Mouse (Mus musculus) R1 (cell line): Measurements from ENCODE around the gene Rnasel.
"Not testable (repeated sequence)": the region's sequence is repeated elsewhere in the genome, so short reads cannot be mapped to it uniquely, and the experiment has no call there.

ENCODE experiments used
- DNase-seq: peaks from one replicate; pipeline ENCODE4 v3.0.0-alpha.2; 2018; ENCODE audit warnings: low read depth, low spot score

Rnasel gene

DNA sequence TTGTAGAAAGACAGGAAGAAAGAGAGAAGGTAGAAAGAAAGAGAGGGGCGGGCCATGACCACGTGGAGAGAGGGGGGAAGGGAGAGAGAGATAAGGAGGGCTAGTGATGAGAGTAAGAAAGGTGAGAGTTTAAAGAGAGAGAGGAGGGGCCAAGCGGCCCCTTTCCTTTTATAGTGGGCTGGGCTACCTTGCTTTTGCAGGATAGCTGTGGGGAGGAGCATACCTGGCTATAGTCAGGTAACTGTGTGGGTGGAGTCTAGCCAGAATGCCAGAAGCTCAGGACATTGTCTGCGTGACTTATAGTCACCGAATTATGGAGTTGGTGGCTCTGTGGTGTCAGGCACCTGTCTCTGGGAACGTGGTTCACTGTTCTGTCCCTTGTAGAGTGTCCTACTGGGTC lies 20.3 kb downstream of the Rnasel start:
- not testable (repeated sequence) for DNase-seq

DNA sequence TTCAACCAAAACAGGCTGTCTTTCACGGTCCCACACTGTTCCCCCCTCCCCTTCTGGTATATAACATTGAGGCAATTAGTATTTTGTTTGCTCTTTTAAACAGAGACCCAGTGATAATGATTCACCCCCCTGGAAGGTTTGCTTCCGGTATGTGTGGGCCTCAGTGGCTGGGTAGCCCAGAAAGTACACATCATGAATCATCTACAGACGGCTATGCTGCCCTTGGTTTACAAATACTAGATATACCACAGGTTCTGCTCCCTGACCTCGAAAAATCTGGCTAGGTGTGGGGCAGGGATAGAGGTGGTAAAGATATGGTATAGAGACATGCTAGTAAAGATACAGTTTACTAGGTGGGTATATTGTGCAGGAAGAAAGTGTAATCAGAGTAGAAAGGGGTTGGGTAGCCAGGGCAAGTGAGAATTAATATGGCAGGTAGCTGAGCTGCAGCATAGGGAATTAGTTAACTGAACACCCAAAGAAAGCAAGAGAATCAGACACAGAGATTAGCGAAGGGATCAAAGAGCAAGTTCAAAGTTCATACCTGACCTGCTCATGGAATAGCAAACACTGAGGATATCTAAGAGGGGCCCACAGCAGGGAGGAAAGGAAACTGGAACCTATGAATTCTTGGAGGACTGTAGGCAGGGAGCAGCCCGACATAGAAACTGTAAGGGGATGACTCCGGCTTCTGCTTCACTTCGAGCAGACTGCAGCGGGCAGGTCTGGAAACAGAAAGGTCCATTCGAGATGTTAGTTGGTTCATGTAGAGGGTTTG lies 21.0 kb downstream of the Rnasel start:
- no peak for DNase-seq

DNA sequence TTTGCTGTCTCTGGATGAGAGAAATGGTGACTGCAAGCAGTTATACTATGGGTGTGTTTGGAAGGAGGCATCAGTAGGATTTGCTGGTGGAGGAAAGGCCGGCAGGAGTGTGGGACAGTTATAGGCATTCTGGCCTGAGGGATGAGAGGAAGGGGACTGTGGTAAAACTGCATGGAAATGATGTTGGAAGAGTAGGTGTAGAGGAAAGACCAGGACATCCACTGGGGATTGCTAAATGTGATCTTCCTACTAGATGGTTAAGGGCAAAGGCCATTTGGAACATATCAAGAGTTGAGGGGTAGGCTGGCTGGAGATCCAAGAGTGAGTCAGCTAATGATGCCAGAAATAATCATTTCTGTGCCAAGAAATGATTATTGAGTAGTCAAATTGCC lies 21.5 kb downstream of the Rnasel start:
- no peak for DNase-seq

DNA sequence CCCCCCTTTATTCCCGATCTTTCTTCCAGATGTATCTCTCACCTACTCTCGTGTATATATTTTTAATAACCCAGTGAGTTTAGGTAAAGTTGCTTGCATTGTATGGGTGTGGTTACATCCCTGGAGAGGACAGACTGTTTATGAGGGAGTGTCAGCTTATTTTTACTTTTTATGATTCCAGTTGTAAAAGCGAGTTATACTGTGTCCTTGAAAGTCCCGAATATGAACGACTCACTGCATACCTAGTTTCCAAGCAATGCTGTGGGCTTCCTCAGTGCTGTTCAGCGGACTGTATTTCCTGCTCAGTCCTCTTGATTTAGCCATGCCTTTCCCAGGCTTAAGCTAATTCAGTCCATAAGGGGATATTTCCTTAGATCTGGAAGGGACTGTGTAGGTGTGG lies 25.9 kb downstream of the Rnasel start:
- no peak for DNase-seq

DNA sequence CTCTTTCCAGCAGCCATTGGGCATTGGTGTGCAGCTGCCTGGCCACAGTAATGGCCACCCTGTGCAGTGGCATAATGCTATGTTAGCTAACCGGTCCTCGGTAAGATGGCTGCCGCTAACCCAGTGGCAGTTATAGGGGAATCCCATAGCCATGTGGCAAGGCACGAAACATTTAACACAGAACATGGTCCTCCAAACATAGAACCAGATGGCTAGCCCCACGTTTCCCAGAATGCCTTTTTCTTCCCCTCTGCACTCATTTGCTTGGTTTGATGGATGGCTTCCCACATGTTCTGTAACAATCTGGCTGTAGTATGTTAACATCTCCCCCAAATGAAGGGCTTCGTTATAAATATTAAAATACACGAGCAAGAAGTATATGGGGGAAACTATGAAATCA lies 27.0 kb downstream of the Rnasel start:
- no peak for DNase-seq

DNA sequence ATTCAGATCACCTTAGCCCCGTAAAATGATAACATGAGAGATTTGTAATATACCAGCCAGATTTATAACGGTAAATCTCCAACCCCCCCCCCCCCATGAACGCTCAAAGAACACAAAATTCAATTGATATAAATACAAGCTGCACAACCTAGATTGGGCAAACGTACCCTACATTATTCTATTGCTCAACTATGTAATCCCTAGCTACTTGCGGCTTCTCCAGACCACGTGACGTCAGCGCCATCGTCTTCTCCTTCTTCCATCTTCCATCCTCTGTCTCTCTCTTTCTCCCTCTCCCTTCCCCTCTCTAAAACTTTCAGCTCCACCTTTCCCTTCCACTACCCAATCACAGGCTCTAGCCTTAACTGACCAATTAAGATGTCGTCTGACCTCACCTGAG lies 29.0 kb downstream of the Rnasel start:
- no peak for DNase-seq

DNA sequence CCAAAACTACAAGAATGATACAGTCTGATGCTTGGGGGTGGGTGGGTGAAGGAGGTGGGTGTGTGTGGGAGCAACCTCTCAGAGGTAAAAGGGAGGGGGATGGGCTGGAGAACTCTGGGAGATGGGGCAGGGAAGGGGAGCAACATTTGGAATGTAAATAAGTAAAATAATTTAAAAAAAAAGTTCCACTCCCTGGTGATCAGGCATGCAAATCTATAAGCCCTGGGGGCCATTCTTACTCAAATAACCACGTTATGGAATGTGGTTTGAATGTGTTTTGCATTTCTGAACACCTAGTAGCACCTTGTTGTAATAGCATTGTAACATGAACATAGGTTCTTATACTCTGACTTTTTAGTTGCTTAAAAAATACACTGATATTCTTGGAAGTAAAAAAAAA lies 34.1 kb downstream of the Rnasel start:
- DNase-seq = no peak

DNA sequence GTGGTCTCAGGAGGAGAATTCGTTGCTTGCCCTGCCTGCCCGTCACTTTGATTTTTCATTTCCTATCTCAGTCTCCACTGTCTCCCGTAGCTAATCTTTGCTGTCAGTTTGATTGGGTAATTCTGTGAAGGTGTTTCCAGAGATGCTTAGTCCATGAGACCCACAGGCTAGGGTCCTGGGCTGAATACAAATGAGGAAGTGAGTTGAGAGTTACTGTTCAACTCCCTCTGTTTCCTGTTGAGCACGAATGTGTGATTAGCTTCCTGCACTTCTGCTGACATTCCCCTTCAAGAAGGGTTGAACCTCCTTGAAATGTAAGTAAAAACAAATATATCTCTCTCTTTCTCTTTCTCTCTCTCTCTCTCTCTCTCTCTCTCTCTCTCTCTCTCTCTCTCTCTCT lies 36.4 kb downstream of the Rnasel start:
- no peak for DNase-seq

DNA sequence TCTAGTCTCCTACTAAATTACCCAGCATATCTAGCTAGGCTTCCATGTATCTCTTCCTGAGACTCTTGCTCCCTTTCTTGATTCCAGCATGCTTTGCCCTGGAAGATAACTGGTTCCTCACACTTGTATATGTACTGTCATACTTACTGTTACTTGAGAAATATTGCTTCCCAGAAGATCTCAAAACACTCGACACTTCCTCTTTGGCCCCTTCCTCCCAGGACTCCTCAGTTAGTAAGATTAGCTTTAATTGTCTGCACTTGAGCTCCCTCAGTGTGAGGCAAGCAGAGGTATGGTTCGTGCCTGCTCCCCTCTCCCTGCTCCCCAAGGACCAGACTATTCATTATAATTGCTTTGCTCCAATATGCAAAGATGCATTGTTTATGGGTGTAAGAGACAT lies 41.5 kb downstream of the Rnasel start:
- DNase-seq = no peak

DNA sequence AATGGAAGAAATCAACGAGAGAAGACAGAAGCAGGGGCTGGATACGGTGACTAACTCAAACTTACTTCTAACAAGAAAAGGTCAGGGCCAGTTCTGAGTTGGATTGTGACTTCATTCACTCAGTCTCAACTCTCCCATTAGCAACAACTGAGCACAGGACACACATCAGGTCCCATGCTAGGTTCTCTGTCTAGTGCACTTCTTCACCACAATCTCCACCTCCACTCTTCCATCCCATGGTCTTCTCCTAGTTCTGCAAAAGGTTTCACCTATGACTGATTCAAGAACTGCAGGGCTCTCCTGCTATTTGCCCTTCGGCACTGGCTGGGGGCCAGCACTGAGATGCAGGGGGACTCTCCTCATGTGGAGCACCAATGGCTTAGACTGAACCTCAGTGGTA lies 45.0 kb downstream of the Rnasel start:
- no peak for DNase-seq

DNA sequence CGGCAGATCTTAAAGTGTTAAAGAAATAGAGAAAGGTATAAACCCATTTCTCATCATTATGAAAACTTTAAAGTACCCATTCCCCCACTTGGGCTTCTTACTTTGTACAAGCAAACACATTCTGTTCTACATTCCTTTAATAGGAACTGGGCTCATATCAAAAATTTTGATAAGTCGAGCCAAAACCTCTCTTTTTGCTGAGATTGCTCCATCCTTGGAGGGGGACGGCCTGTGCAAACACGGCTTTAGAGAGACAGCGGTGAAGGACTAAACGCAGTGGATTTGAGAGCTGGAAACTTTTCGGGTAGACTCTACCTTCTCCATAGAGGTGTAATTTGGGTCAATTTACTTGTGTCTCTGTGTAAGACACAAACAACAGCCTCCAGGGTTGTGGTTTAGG lies 53.5 kb downstream of the Rnasel start:
- no peak for DNase-seq

DNA sequence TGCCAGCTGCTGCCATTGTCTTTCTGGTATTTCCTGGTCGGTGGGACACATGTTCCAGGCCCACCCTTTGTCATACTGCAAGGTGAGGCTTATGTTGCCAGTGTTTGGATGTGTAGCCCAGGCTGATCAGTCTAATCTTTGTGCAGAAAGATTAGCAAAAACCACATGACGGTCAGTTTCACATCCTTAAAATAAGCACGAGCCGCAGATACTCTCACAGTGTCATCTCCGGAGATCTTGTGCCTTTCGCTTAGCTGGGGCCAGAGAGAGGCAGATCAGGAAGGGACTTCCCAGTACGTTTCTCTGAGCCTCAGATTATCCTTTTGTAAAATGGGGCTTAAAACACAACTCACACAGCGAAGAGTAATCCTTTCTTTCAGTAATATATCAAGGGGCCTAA lies 54.3 kb downstream of the Rnasel start:
- no peak for DNase-seq

DNA sequence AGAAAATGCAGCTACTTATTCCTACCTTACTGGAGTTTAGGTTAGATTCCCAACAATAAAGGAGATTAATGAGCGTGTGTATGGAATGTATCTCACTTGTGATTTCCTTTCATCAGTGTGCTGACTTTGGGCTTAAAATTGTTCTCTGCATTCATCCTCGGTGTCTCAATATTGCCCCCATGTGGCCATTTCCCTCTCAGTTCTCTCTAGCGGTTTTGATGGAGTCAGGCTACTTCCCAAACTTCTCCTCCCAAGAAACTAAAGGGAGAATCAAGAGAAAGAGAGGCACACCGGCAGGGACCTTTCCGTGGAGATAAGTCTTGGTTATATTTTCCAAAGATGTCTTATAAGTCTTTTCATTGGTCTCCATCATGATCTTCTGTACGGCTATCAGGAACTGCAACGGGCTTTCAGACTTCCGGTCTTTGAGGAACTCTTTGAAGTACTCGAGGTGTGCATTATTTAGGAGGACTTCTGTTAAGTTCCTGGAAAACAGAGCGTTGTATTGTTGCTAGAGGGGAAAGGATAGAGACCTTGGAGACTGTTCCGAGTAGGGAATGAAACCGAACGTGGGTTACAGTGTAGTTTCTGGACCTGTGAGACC lies 58.3 kb downstream of the Rnasel start:
- DNase-seq = peak; percentile 67
